Mouse (Mus musculus) midbrain, embryonic 11.5 days (tissue): ENCODE measurements around the gene Commd1. TPM values are rescaled to one million over a fixed set of nuclear protein-coding genes. Genes with fewer than 3 reads are reported as not detected.

Experiments used
- ATAC-seq: fragments of 200-750 bp; cut with Nextera tagmentation; 2 replicates; pipeline ENCODE4 v1.8.0; 2017; ENCODE audit warnings: moderate TSS enrichment, moderate library complexity; ENCODE audit not compliant: low FRiP score
- DNase-seq: peaks from one replicate; pipeline ENCODE4 v3.0.0; 2015; ENCODE audit warnings: low spot score; ENCODE audit errors: missing footprints
- H3K27ac ChIP-seq: fragments of 300-500 bp; sonication (generic); 2 replicates; pipeline ENCODE4 v1.5.1; 2014; ENCODE audit warnings: low read depth, low read length
- H3K27me3 ChIP-seq: fragments of 300-500 bp; sonication (generic); 2 replicates; pipeline ENCODE4 v1.6.1; 2014; ENCODE audit warnings: mild to moderate bottlenecking, low read length, moderate library complexity, mixed read lengths; ENCODE audit not compliant: control insufficient read depth, insufficient read depth
- H3K36me3 ChIP-seq: fragments of 300-500 bp; sonication (generic); 2 replicates; pipeline ENCODE4 v1.6.1; 2014; ENCODE audit warnings: mild to moderate bottlenecking, low read length, moderate library complexity, mixed read lengths; ENCODE audit not compliant: control insufficient read depth, insufficient read depth
- H3K4me1 ChIP-seq: fragments of 300-500 bp; sonication (generic); 2 replicates; pipeline ENCODE4 v1.6.1; 2014; ENCODE audit warnings: low read length; ENCODE audit not compliant: control insufficient read depth, insufficient read depth
- H3K4me2 ChIP-seq: fragments of 300-500 bp; sonication (generic); 2 replicates; pipeline ENCODE4 v1.6.1; 2014; ENCODE audit warnings: mild to moderate bottlenecking, moderate library complexity
- H3K4me3 ChIP-seq: fragments of 300-500 bp; sonication (generic); 2 replicates; pipeline ENCODE4 v1.5.1; 2014; ENCODE audit warnings: low read depth, low read length
- H3K9ac ChIP-seq: fragments of 300-500 bp; sonication (generic); 2 replicates; pipeline ENCODE4 v1.6.1; 2014; ENCODE audit warnings: low read length
- H3K9me3 ChIP-seq: fragments of 300-500 bp; sonication (generic); 2 replicates; pipeline ENCODE4 v1.6.1; 2016; ENCODE audit warnings: low read length; ENCODE audit not compliant: control insufficient read depth
- WGBS: fragments of 180-500 bp; shearing (Covaris S2); extraction: QIAGEN DNeasy Blood & Tissue Kit; methylation state at CpG from one replicate; pipeline ENCODE4 v1.1.7; 2014; 5-methylcytosine and 5-hydroxymethylcytosine counted together
- polyA plus RNA-seq: library from polyadenylated mRNA; unstranded; fragments of >200 nt; fragmentation: Nextera tagmentation; extraction: Ambion mirVana; gene quantifications from 2 replicates; pipeline ENCODE4 v1.2.1, GENCODE M21; 2014

The Commd1 gene
- polyA plus RNA-seq, 1 experiment from 2014 or later: 437 TPM

DNA sequence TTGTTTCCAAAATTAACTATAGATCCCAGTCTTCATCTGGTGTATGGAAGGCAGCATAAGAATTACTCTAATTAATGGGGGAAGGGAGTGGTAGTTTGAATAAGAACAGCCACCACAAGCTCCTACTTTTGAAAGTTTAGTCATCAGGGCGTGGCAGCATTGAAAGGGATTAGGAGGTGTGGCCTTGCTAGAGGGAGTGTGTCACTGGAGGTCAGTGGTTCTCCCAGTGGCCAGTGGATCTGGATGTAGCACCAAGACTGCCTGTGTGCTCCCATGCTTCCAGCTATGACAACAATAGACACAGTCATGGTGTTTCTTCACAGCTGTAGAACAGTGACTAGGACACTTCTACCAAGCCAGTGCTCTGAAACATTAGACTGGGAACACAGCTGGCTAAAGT is 33.1 kb downstream of the Commd1 start:
- H3K9ac ChIP-seq: no peak overlapping the region
- H3K4me3 ChIP-seq: no peak overlapping the region
- no peaks in the 10 kb centered on the region for H3K4me1 ChIP-seq
- H3K27ac ChIP-seq: no peak overlapping the region
- no peak for DNase-seq
- H3K36me3 ChIP-seq: no peaks in the 10 kb centered on the region
- H3K27me3 ChIP-seq: no peaks in the 10 kb centered on the region
- 100% methylated on average over 1 of the region's 1 CpGs for WGBS
- no peak for ATAC-seq
- no peak overlapping the region for H3K4me2 ChIP-seq
- H3K9me3 ChIP-seq: no peaks in the 10 kb centered on the region

DNA sequence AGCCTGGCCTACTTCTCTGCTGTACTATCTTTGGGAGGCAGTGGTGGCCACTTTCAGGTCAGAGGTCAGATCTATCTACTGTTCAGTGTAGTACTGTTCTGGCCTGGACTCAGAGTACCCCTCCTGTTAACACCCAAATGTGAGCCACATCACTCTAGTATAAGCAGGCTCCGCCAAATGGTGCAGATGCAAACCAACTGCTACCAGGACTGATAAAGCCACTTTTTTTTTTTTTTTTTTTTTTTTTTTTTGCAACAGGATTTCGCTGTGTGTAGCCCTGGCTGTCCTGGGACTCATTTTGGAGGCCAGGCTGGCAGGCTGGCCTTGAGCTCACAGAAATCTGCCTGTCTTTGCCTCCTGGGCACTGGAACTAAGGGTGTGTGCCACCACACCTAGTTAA is 43.2 kb downstream of the Commd1 start:
- H3K27me3 ChIP-seq: no peaks in the 10 kb centered on the region
- H3K4me2 ChIP-seq: no peak overlapping the region
- no peak overlapping the region for H3K9ac ChIP-seq
- no peak for ATAC-seq
- WGBS: 86% methylated on average over 2 of the region's 2 CpGs
- H3K4me1 ChIP-seq: no peaks in the 10 kb centered on the region
- no peak overlapping the region for H3K27ac ChIP-seq
- no peaks in the 10 kb centered on the region for H3K9me3 ChIP-seq
- DNase-seq: no peak
- no peaks in the 10 kb centered on the region for H3K36me3 ChIP-seq
- no peak overlapping the region for H3K4me3 ChIP-seq

DNA sequence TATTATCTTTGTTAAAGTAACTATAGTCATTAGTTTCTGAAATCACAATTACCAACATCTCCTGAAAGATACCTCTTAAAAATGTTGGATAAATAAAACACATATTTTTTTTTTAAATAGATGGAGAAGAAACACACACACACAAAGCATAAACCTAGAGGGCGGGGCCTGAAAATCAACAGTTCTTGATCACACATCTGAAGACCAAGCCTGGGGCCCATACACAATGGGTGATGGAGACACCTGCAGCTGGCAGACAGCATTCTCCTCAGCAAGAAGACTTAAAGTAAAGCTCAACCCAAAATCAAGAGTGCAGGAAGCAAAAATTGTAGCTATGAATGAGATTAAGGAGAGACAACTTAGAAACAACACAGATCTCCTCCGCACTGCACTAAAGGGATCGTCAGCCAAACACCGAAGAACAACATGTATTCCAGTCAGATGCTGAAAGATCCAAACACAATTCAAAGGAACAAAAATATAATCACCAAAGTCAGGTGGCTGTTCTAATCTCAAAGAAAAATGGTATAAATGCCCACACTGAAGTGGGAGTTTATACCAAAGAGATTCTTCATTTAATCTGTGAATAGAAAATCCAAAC is 44.4 kb downstream of the Commd1 start:
- no peak overlapping the region for H3K4me3 ChIP-seq
- no peak overlapping the region for H3K9ac ChIP-seq
- H3K9me3 ChIP-seq: no peaks in the 10 kb centered on the region
- H3K27me3 ChIP-seq: no peaks in the 10 kb centered on the region
- no peaks in the 10 kb centered on the region for H3K36me3 ChIP-seq
- H3K27ac ChIP-seq: no peak overlapping the region
- WGBS: 94% methylated on average over 4 of the region's 4 CpGs
- H3K4me1 ChIP-seq: no peaks in the 10 kb centered on the region
- ATAC-seq (no peak), DNase-seq (no peak)
- no peak overlapping the region for H3K4me2 ChIP-seq

DNA sequence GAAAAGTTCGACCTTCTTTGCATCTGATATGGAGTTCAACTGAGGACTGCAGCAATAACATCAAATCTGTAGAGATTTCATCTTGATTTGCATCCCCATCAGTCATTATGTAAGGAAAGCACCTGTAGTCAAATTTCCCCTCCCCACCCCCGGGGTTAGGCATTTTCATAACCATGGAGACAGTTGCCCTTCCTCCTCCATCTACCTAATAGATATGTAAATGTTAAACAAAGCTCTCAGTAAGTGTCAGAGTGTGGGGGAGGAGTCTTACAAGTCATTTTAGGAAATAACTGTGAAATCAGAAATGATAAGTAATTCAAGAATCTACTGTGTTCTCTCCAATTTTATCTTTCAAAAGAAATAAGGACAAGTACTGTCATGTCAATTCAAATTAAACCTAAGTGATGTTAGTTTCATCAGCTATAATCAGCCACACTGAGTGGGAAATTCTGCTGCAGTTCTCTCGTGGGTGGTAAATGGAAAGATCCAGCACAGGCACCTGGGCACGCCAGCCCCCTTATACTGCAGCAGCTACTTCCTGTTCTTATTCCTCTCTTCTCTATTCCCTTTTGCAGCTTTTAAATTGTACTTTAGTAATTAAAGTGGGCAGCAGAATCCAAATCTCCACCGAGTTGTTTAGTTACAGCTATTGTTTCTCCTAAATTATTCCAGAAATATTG is 45.6 kb downstream of the Commd1 start:
- ATAC-seq (no peak), DNase-seq (no peak)
- no peak overlapping the region for H3K4me2 ChIP-seq
- H3K27ac ChIP-seq: no peak overlapping the region
- H3K27me3 ChIP-seq: no peaks in the 10 kb centered on the region
- 74% methylated on average over 5 of the region's 5 CpGs for WGBS
- H3K36me3 ChIP-seq: no peaks in the 10 kb centered on the region
- H3K9me3 ChIP-seq: no peaks in the 10 kb centered on the region
- H3K4me3 ChIP-seq: no peak overlapping the region
- H3K9ac ChIP-seq: no peak overlapping the region
- no peaks in the 10 kb centered on the region for H3K4me1 ChIP-seq

DNA sequence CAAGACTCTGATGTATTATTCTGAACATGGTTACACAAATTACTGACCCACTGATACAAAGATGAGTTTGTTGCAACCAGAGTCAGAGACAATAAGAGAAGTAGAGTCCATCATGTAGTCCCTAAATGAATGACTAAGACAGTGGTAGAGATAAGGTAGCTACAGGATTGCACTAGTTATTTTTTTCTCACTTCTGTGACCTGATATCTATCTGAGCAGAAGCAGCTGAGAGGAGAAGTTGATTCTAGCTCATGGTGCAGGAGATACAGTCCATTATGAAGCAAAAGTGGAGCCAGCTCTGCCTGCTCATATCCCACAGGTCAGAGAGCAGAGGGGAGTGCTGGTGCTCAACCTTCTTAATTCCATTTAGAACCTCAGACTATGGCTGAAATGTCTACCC is 50.0 kb downstream of the Commd1 start:
- no peaks in the 10 kb centered on the region for H3K9me3 ChIP-seq
- no peak overlapping the region for H3K9ac ChIP-seq
- H3K4me1 ChIP-seq: no peaks in the 10 kb centered on the region
- no peak overlapping the region for H3K4me3 ChIP-seq
- no peak overlapping the region for H3K4me2 ChIP-seq
- no peak for ATAC-seq
- DNase-seq: no peak
- no peak overlapping the region for H3K27ac ChIP-seq
- no peaks in the 10 kb centered on the region for H3K36me3 ChIP-seq
- H3K27me3 ChIP-seq: no peaks in the 10 kb centered on the region

DNA sequence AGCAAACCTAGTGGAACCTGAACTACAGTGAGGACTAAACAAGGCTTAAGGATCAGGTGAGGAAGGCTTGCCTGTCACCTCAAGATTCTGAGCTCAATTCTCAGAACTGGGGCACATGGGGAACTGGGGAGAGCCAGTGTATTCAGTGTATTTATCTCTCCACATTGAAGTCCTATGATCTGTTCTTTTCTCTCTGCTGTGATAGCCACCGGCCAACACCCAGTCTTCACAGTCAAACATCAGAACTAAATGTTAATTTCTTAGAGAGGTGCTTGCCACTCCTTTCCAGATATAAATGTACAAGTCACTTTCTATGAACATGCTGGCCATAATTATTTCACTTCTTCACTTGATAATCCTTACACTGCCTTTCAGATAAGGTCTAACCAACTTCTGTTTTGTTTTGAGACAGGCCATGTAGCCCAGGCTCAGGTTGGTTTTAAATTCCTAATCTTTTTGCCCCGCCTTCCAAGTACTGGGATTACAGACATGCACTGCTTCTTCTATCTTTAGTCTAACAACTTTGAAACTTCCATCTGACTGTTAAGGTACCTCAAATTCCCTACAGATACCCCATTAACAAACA is 50.8 kb downstream of the Commd1 start:
- no peaks in the 10 kb centered on the region for H3K27me3 ChIP-seq
- H3K9me3 ChIP-seq: no peaks in the 10 kb centered on the region
- no peaks in the 10 kb centered on the region for H3K36me3 ChIP-seq
- H3K27ac ChIP-seq: no peak overlapping the region
- 99% methylated on average over 2 of the region's 2 CpGs for WGBS
- H3K4me1 ChIP-seq: no peaks in the 10 kb centered on the region
- no peak overlapping the region for H3K4me2 ChIP-seq
- ATAC-seq (no peak), DNase-seq (no peak)
- H3K4me3 ChIP-seq: no peak overlapping the region
- no peak overlapping the region for H3K9ac ChIP-seq

DNA sequence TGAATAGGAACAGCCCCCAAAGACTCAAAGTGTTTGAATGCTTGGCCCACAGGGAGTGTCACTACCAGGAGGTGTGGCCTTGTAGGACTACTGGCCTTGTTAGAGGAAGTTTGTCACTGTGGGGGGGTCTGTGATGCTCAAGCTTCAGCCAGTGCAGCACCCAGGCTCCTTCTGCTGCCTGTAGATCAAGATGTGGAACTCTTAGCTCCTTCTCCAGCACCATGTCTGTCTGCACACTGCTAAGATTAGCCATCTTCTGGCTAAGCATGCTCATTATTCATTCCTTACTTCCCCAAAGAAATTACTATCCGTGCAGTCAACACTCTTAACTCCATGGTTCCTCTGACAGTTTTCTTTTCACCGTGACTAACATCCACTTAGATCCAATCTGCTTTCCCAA is 52.1 kb downstream of the Commd1 start:
- Histone ChIP-seq H3K27ac (no peak overlapping the region), H3K4me3 (no peak overlapping the region), H3K9me3 (no peaks in the 10 kb centered on the region), H3K36me3 (no peaks in the 10 kb centered on the region), H3K4me1 (no peaks in the 10 kb centered on the region), H3K9ac (no peak overlapping the region), H3K27me3 (no peaks in the 10 kb centered on the region), H3K4me2 (no peak overlapping the region)
- WGBS: 78% methylated on average over 2 of the region's 2 CpGs
- ATAC-seq (no peak), DNase-seq (no peak)

DNA sequence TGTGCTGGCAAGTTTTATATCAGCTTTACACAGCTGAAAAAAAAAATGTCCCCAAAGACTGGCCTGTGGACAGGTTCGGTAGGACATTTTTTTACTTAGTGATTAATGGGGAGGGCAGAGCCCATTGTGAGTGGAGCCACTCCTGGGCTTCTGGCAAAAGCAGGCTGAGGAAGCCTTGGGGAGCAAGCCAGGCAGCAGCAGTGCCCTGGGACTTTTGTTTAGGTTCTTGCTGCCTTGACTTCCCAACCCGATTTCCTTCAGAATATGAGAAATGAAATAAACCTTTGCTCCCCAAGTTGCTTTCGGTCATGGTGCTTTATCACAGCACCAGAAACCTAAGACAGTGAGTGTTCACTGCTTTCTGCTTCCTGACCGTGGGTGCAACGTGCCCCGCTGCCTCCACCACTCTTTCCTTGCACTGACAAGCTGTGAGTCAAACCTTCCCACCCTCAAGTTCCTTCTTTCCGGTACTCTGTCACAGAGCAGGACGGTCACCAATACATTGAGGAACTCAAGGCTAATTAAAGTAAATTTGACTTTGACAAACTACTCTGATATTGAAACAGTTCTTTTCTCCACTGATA is 53.5 kb downstream of the Commd1 start:
- Histone ChIP-seq H3K4me1 (no peaks in the 10 kb centered on the region), H3K27me3 (no peaks in the 10 kb centered on the region), H3K27ac (no peak overlapping the region), H3K36me3 (no peaks in the 10 kb centered on the region), H3K9ac (no peak overlapping the region), H3K4me2 (no peak overlapping the region), H3K4me3 (no peak overlapping the region), H3K9me3 (no peaks in the 10 kb centered on the region)
- ATAC-seq (no peak), DNase-seq (no peak)
- 87% methylated on average over 8 of the region's 8 CpGs for WGBS

DNA sequence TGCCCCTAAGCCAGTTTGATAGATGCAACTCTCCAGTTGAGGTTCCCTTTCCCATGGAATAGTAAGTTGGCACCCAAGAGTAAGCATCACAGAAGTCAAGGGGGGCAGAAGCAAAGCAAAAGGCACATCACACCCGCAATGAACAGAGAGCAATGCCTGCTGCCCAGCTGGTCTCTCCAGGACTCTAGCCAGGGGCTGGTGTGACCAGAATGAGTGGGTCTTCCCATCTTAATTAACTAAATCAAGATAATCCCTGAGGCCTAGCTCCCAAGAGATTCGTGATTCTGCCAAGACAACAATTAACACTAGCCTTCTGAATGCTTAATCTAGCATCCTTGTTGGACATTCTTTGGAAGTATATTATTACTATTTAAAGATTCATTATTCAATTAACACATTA is 58.6 kb downstream of the Commd1 start:
- ATAC-seq (no peak), DNase-seq (no peak)
- Histone ChIP-seq H3K4me2 (no peak overlapping the region), H3K4me3 (no peak overlapping the region), H3K9me3 (no peaks in the 10 kb centered on the region), H3K4me1 (no peaks in the 10 kb centered on the region), H3K27me3 (no peaks in the 10 kb centered on the region), H3K27ac (no peak overlapping the region), H3K36me3 (no peaks in the 10 kb centered on the region), H3K9ac (no peak overlapping the region)
- 74% methylated on average over 2 of the region's 2 CpGs for WGBS
